Mouse (Mus musculus) thymus, postnatal 10 days (tissue): ENCODE data around the gene Zfp981.
A peak's percentile ranks its signal among the peaks of the same experiment; 100 is the strongest.
"Not testable (repeated sequence)": the region's sequence is repeated elsewhere in the genome, so short reads cannot be mapped to it uniquely, and the experiment has no call there.

ENCODE experiments used
- DNase-seq, 2 experiments: peaks; one replicate each; pipeline ENCODE4 v3.0.0; 2021; ENCODE audit warnings: low spot score in 2 of 2

The Zfp981 gene

DNA sequence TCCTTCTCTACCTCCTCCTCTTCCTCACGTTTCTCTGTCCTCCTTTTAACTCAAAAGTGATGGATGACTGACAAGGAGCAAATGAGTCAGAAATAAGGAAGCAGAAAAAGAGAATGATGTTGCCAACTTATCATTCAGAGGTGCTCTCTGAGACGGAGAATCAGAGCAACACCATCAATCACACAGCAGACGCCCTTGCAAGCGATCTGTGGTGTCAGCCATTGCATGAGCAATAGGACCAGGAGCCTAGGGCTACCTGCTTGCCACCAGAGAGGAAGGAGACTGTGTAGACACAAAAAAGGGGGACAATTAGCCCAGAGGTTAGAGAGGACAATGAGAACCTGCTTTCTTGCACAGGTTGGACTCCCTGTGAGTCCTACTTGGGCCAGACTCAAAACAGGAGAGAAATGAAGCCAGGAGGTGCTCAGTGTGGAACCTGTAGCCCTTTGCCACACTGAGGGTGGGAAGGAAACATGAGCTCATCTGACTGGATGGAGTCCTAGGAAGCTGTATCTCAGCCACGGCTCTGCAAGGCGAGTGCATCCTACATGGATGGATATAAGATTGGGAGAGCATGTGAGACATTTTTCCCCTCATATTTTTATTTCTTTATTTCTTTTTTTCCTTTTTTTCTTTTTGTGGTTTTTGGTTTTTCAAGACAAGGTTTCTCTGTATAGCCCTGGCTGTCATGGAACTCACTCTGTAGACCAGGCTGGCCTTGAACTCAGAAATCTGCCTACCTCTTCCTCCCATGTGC lies 16.5 kb upstream of the Zfp981 start:
- DNase-seq = not testable (repeated sequence)

DNA sequence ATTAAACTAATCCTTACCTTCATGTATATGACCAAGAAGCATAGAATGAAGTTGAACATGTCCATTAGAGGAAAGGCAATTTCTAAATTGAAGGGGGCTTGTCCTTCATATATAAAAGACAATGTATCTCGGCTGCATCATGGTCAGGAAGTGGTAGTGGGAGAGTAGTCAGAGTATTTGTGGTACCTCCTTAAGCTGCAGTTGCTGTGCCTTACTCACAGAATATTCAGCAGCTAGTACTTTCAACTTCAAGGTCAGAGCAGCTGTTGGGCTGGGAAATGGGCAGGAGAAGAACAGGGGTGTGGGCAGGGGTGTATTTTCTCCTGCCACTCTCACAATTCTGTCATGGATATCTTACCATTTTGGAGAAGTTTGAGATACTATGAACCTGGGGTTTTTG lies 15.1 kb upstream of the Zfp981 start:
- not testable (repeated sequence) for DNase-seq

DNA sequence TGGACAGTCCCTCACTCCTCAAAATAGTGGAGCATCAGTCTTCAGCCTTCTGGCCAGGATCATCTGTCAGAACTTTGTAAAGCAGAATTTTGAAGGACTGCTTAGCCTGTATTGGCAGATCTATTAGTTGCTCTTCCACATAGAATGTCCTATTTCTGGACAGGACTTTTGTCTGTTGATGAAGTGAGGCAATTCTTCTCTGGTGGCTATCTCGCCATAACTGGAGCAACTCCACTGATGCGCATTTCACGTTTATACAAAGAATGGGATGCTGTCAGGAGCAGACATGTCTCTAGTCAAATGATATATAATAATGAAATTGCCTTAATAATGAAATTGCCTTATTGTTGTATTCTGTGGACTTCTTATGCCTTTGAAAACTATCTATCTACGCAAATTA lies 12.6 kb upstream of the Zfp981 start:
- not testable (repeated sequence) for DNase-seq

DNA sequence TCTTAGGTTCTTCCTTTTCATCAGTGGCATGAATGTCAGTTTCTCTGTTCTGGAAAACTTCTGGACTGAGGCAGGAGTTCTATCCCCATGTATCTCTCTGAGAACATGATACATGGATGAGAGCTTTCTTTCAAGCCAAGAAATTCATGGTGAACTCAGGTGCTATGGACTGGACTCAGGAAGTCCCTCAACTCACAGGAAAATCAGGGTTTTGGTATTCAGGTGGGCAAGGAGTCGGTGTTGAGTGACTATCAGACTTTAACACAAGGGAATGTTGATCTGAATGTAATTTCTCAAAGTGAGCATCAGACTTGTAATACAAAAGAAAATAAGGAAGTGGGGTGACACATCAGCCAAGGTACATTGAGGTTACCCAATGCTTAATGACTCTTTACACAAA lies 9.8 kb upstream of the Zfp981 start:
- not testable (repeated sequence) for DNase-seq

DNA sequence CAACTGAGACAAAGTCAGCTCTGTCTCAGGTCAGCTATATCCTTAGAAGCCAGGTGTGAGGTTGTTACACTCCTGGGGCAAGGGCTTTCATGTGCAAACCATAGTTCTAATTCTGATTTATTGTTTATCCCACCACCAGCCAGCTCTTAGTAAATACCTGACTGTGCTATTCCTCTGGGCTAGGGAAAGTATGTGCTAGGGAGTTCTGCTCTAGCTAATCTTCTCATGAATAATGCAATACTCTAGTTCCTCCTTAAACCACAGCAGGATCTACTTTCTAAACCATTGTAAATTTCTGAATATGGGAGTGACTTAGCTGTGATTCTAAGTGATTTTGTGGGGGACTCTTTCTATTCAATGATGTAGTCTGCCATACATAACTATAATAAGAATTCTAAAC lies 9.4 kb upstream of the Zfp981 start:
- no peak for DNase-seq

DNA sequence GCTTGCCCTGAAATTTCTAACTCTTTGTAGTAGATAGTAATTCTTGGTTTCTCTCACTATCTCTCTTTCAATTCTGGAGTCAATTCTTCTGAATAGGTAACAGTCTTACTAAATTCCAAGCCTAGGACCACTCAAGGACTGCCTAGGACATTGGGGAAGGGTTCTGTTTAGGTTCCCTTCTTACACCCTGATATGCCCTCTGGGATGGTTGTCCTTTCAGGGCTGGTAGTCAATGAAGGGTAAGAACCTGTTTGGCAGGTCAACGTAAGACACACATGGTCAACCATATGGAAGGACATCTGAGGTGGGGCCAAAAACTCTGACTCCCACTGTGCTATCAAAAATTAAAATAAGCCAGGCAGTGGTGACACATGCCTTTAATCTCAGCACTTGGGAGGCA lies 9.0 kb upstream of the Zfp981 start:
- no peak for DNase-seq

DNA sequence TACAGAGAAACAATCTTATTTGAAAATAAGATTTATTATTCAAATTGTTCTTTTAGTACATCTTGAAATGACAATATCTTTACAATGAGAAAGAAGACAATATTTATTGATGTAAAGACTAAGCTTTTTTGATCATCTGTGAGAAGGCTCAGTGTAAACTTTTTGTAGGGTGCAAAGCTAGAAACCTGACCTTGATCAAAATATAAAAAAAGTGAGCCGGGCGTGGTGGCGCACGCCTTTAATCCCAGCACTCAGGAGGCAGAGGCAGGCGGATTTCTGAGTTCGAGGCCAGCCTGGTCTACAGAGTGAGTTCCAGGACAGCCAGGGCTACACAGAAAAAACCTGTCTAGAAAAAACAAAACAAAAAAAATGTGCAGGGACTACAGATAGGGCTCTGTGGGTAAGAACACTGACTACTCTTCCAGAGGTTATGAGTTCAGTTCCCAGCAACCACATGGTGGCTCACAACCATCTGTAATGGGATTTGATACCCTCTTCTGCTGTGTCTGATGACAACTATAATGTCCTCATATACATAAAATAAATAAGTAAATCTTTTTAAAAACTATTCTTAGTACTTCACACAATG lies 8.4 kb upstream of the Zfp981 start:
- not testable (repeated sequence) for DNase-seq

DNA sequence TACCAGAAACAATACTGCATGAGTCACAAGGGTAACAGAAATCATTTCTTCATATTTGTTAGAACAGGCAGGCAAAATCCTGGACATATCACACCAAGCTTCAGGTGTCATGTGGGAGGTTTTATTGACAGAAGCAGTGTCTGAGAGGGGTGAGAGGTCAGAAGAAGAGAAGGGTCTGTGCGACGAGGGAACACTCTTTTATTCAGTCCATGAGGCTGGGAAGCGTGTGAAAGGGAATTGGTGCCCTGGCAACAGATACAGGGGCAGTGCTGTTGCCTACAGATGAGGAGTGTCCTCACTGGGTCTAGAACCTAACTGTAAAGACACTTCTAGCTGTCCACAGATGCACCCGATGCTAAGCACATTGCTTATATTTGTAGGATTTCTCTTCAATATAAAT lies 6.8 kb upstream of the Zfp981 start:
- DNase-seq = no peak

DNA sequence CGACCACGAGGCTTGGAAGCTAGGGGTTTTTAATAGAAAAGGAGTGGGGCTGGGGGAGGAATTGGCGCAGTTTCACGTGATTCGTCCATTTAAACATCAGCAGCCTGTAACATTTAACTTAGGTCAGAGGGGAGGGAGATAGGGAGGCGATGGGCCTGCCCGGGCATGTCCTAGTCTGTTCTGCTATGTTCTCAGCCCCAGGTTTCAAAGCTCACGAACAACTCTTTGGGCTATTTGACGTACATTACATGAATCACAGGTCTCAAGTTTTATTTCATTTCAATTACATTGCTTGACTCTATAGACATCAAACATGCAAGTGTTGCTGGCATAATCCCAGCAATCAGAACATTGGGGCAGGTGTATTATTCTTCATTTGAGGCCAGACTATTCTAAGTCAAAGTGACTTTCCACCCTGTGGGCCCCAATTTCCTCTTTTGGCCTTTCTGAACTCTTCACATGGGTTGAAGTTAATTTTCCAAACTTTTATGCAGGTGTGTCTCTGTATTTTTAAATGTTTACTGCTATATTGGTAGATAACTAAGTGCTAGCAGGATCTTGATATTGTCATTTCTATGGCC lies 4.0 kb upstream of the Zfp981 start:
- DNase-seq = not testable (repeated sequence)

DNA sequence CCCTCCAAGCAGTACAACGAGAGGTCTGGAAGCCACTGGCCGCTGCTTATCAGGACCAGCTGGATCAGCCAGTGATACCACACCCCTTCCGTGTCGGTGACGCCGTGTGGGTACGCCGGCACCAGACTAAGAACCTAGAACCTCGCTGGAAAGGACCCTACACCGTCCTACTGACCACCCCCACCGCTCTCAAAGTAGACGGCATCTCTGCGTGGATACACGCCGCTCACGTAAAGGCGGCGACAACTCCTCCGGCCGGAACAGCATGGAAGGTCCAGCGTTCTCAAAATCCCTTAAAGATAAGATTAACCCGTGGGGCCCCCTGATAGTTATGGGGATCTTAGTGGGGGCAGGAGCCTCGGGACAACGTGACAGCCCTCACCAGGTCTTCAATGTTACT lies 7.2 kb downstream of the Zfp981 start:
- not testable (repeated sequence) for DNase-seq

DNA sequence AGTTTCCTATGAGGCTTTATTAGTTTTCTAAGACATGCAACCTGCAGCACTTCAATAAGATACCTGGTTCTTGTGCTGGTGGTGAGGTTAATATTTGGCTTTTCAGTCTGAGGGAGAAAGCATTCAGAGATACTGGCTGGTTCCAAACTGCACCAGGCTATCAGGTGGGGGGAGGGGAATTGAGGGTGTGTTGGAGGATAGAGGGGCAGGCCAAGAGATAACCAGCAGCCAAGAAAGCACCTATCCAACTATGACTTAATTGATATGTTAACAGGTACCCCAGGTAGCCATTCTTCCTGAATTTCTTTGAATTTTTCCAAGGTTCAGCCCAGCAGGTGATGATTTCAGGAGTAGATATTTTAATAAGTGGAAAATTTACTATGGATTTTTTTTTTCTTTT lies 10.0 kb downstream of the Zfp981 start:
- DNase-seq = not testable (repeated sequence)

DNA sequence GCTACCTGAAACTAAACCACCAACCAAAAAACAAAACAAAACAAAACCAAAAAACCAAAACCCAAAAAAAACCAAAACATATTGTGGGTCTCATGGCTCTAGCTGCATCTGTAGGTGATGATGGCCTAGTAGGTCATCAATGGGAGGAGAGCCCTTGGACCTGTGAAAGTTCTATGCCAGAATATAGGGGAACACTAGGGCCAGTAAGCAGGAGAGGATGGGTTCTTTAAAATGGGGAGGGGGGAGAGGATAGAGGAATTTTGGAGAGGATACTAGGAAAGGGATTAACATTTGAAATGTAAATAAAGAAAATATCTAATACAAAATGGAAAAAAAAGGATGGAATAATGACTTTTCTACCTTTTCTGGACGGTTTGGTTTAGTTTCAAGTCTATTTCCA lies 14.6 kb downstream of the Zfp981 start:
- no peak for DNase-seq

DNA sequence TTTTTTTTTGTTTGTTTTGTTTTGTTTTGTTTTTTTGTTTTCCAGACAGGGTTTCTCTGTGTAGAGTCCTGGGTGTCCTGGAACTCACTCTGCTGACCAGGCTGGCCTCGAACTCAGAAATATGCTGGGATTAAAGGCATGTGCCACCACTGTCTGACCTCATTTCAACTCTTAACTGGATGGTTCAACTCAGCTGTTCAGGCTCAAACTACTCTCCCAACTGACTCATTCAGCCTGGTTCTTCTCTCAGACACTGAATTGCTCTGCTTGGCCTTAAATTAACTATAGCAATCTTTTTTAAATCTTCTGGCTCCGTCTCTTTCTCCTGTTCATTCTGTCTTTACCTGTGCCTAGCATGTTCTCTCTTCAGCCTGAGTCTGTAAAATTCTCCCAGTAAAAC lies 15.3 kb downstream of the Zfp981 start:
- not testable (repeated sequence) for DNase-seq

DNA sequence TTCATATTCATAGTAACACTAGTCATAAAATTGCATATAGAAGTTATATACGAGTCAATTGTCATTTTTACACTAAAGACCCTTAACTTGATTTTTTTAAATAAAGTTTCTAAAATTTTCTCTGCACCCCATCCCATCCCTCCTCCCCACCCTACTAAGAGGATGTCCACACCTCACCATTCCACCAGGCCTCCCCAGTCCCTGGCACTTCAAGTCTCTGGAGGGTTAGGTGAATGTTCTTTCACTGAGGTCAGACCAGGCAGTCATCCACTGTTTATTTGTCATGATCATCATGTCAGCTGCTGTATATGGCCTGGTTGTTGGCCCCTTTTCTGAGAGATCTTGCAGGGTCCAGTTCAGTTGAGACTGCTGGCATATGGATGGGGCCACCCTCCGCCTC lies 18.9 kb downstream of the Zfp981 start:
- DNase-seq = no peak

DNA sequence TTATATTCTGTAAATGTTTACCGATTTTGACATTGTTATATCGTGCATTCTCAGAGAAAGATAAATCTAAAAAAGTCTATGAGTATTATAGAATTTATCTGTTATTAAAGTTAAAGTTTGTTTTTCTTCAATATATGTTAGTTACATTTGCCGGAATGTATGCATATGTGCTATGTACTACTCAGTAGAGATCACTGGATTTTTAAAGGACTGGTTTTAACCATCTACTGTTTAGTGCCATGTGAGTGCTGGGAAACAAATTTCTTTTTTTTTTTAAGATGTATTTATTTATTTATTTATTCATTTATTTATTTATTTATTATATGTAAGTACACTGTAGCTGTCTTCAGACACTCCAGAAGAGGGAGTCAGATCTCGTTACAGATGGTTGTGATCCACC lies 32.7 kb downstream of the Zfp981 start:
- no peak for DNase-seq

DNA sequence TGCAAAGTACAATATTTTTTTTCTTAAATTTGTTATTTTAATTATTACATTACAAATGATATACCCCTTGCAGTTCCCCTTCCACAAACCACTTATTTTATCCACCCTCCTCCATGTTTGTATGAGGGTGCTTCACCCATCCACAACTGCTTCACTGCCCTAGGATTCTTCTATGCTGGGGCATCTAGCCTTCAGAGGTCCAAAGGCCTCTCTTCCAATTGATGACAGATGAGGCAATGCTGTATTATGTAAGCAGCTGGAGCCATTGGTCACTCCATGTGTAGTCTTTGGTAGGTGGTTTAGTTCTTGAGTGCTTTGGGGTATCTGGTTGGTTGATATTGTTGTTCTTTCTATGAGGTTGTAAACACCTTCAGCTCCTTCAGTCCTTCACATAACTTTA lies 34.1 kb downstream of the Zfp981 start:
- no peak for DNase-seq

DNA sequence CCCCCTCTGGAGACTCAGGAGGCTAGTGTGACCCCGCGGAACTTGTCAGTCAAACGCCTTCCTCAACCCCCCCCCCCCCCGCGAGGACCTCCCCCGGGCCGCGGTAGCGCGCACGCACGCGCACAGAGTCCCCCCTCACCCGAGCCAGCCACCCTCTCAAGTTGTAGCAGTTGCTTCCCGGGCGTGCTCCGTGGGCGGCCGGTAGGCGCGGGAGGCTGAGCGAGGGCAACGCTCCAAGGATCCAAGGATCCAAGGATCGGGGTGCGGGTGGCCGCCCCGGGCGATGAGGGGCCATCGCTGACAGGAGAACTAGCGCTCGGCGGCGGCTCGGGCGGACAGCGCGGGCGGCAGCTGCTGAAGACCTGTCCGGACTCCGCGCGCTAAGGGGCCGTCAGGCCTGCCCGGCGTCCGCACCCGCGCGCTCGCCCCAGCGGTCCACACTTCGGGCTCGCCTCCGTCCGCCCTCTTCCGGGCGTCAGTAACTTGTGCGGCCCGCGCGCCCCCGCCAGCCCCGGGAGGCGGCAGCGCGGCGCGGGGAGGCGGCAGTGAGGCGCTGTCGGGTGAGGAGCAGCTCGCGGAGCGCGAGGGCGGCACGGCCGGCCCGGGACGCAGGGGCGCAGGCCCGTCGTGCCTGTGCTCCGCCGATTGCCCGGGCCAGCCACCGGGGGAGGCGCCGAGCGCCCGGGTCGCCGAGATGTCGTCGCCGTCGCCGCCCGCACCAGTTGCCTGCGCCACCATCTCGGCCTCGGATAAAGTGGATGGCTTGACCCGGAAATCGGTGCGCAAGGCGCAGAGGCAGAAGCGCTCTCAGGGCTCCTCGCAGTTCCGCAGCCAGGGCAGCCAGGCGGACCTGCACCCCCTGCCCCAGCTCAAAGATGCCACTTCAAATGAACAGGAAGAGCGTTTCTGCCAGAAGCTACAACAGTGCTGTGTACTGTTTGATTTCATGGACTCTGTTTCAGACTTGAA lies 78.4 kb downstream of the Zfp981 start:
- peak in 1 of 2 experiments; percentile 1 for DNase-seq
